Mouse (Mus musculus) spleen, adult 2 months (tissue): ENCODE data around the gene Ly75.

Experiments
- CTCF ChIP-seq: fragments of 200-500 bp; IDR thresholded peaks from 2 replicates; pipeline ENCODE4 v1.5.1; 2011; ENCODE audit warnings: mild to moderate bottlenecking, inconsistent platforms; ENCODE audit not compliant: insufficient read depth, insufficient read length, insufficient replicate concordance; ENCODE audit errors: extremely low read depth
- POLR2A ChIP-seq: fragments of 200-500 bp; IDR thresholded peaks from 2 replicates; pipeline ENCODE4 v1.6.1; 2011; ENCODE audit warnings: low read depth, low read length, inconsistent platforms

- TF ChIP-seq POLR2A (no peak), CTCF (no peak)
Observed at GRCm38 (mm10) chr2:60291381-60291780, 91.7 kb downstream of the Ly75 start.
